Mouse (Mus musculus): ENCODE results near the gene Drg1. TPM values are rescaled to one million over a fixed set of nuclear protein-coding genes. Genes with fewer than 3 reads are reported as not detected.
"Not testable (repeated sequence)": the region's sequence is repeated elsewhere in the genome, so short reads cannot be mapped to it uniquely, and the experiment has no call there.

The Drg1 gene
- total and polyA plus RNA-seq, 2 experiments from 2014 or later: 115 to 201 TPM

GRCm38 (mm10) chr11:3202781-3203441, 63.3 kb downstream of the Drg1 start:
- Histone ChIP-seq H3K27ac (ENCODE audit: low read depth, low read length) (peak overlapping the region; percentile 55; the same call in 1 of the 2 replicates), H3K4me2 (ENCODE audit: low read depth) (peak overlapping the region; percentile 41), H3K4me3 (ENCODE audit: low read depth, low read length) (peak overlapping the region; percentile 38), H3K4me1 (ENCODE audit: insufficient read depth) (no peaks in the 10 kb centered on the region), H3K9me3 (ENCODE audit: low read length) (no peaks in the 10 kb centered on the region), H3K36me3 (ENCODE audit: insufficient read depth) (peaks cover 20% of the 10 kb centered on the region), H3K9ac (peak overlapping the region; percentile 41), H3K27me3 (ENCODE audit: insufficient read depth, low read length) (no peaks in the 10 kb centered on the region)
- ATAC-seq: no peak
- no peak for DNase-seq
- TF ChIP-seq CTCF (IDR thresholded peaks at IDR 0.05; ENCODE audit: low read depth): no peak
- WGBS: under 1% methylated on average over 36 of the region's 57 CpGs

- H3K4me2 ChIP-seq (ENCODE audit: low read depth): peak within 1 kb of the TSS; percentile 41
- H3K27ac ChIP-seq (ENCODE audit: low read depth, low read length): peak within 1 kb of the TSS; percentile 55
- ATAC-seq (peak; percentile 91), DNase-seq (peak; percentile 94)
- H3K4me1 ChIP-seq (ENCODE audit: insufficient read depth): no peaks in the 10 kb centered on the region
- no peak for TF ChIP-seq CTCF (IDR thresholded peaks at IDR 0.05; ENCODE audit: low read depth)
- peak within 1 kb of the TSS; percentile 38 for H3K4me3 ChIP-seq (ENCODE audit: low read depth, low read length)
- under 1% methylated on average over 33 of the region's 57 CpGs for WGBS
- peak within 1 kb of the TSS; percentile 41 for H3K9ac ChIP-seq
- no peaks in the 10 kb centered on the region for H3K9me3 ChIP-seq (ENCODE audit: low read length)
- H3K27me3 ChIP-seq (ENCODE audit: insufficient read depth, low read length): no peaks in the 10 kb centered on the region
- H3K36me3 ChIP-seq (ENCODE audit: insufficient read depth): peaks cover 17% of the 10 kb centered on the region
These were observed 63.9 kb downstream of the Drg1 start, which contains the start of gene Eif4enif1 for GRCm38 (mm10) chr11:3202231-3202701. Eif4enif1 (plus strand) TSS chr11:3202392.

- no peak; the same call in 1 of the 2 replicates for ATAC-seq
- no peak for DNase-seq
These were observed 64.6 kb downstream of the Drg1 start for GRCm38 (mm10) chr11:3201326-3202230.

GRCm38 (mm10) chr11:3200636-3201035, 65.6 kb downstream of the Drg1 start:
- not testable (repeated sequence) for H3K4me2 ChIP-seq (ENCODE audit: low read depth); DNase-seq; H3K4me3 ChIP-seq (ENCODE audit: low read depth, low read length); H3K27ac ChIP-seq (ENCODE audit: low read depth, low read length); H3K9me3 ChIP-seq (ENCODE audit: low read length); H3K36me3 ChIP-seq (ENCODE audit: insufficient read depth); ATAC-seq; H3K4me1 ChIP-seq (ENCODE audit: insufficient read depth); H3K27me3 ChIP-seq (ENCODE audit: insufficient read depth, low read length); H3K9ac ChIP-seq
- WGBS: 90% methylated on average over 7 of the region's 7 CpGs

More at GRCm38 (mm10) chr11:3201326-3202230, 64.6 kb downstream of the Drg1 start:
- H3K27me3 ChIP-seq (ENCODE audit: insufficient read depth, low read length): no peaks in the 10 kb centered on the region
- peak overlapping the region; percentile 41; the same call in 1 of the 2 replicates for H3K9ac ChIP-seq
- no peak for TF ChIP-seq CTCF (IDR thresholded peaks at IDR 0.05; ENCODE audit: low read depth)
- H3K4me2 ChIP-seq (ENCODE audit: low read depth): peak overlapping the region; percentile 27
- no peaks in the 10 kb centered on the region for H3K4me1 ChIP-seq (ENCODE audit: insufficient read depth)
- no peaks in the 10 kb centered on the region for H3K9me3 ChIP-seq (ENCODE audit: low read length)
- H3K27ac ChIP-seq (ENCODE audit: low read depth, low read length): no peak overlapping the region
- peak overlapping the region; percentile 38 for H3K4me3 ChIP-seq (ENCODE audit: low read depth, low read length)
- 5% methylated on average over 16 of the region's 16 CpGs for WGBS
- H3K36me3 ChIP-seq (ENCODE audit: insufficient read depth): peaks cover 10% of the 10 kb centered on the region

- WGBS: 84% methylated on average over 25 of the region's 25 CpGs
- no peak for TF ChIP-seq CTCF (IDR thresholded peaks at IDR 0.05; ENCODE audit: low read depth)
These were observed 72.9 kb downstream of the Drg1 start, which contains the start of gene Sfi1 for GRCm38 (mm10) chr11:3193363-3193762. Sfi1 (minus strand) TSS chr11:3193463.

GRCm38 (mm10) chr11:3182707-3183106, 83.5 kb downstream of the Drg1 start:
- H3K27me3 ChIP-seq (ENCODE audit: insufficient read depth, low read length); H3K36me3 ChIP-seq (ENCODE audit: insufficient read depth); H3K4me1 ChIP-seq (ENCODE audit: insufficient read depth); H3K4me3 ChIP-seq (ENCODE audit: low read depth, low read length); ATAC-seq; H3K9ac ChIP-seq; DNase-seq; H3K27ac ChIP-seq (ENCODE audit: low read depth, low read length); H3K4me2 ChIP-seq (ENCODE audit: low read depth); H3K9me3 ChIP-seq (ENCODE audit: low read length): not testable (repeated sequence)
- WGBS: 90% methylated on average over 1 of the region's 1 CpGs

More at GRCm38 (mm10) chr11:3193363-3193762, 72.9 kb downstream of the Drg1 start, which contains the start of gene Sfi1:
- Histone ChIP-seq H3K9me3 (ENCODE audit: low read length) (no peaks in the 10 kb centered on the region), H3K4me1 (ENCODE audit: insufficient read depth) (no peaks in the 10 kb centered on the region), H3K27ac (ENCODE audit: low read depth, low read length) (no peak within 1 kb of the TSS), H3K36me3 (ENCODE audit: insufficient read depth) (no peaks in the 10 kb centered on the region), H3K4me2 (ENCODE audit: low read depth) (no peak within 1 kb of the TSS), H3K27me3 (ENCODE audit: insufficient read depth, low read length) (no peaks in the 10 kb centered on the region), H3K9ac (no peak within 1 kb of the TSS), H3K4me3 (ENCODE audit: low read depth, low read length) (no peak within 1 kb of the TSS)
- ATAC-seq (no peak), DNase-seq (no peak)

- 39% methylated on average over 1 of the region's 1 CpGs for WGBS
- not testable (repeated sequence) for H3K4me2 ChIP-seq (ENCODE audit: low read depth); H3K36me3 ChIP-seq (ENCODE audit: insufficient read depth); DNase-seq; H3K4me3 ChIP-seq (ENCODE audit: low read depth, low read length); H3K27ac ChIP-seq (ENCODE audit: low read depth, low read length); H3K9me3 ChIP-seq (ENCODE audit: low read length); ATAC-seq; H3K9ac ChIP-seq; H3K27me3 ChIP-seq (ENCODE audit: insufficient read depth, low read length); H3K4me1 ChIP-seq (ENCODE audit: insufficient read depth)
These were observed 84.2 kb downstream of the Drg1 start for GRCm38 (mm10) chr11:3181971-3182370.

GRCm38 (mm10) chr11:3181250-3181649, 85.0 kb downstream of the Drg1 start:
- H3K36me3 ChIP-seq (ENCODE audit: insufficient read depth); H3K4me3 ChIP-seq (ENCODE audit: low read depth, low read length); H3K9ac ChIP-seq; H3K9me3 ChIP-seq (ENCODE audit: low read length); H3K4me1 ChIP-seq (ENCODE audit: insufficient read depth); ATAC-seq; DNase-seq; H3K27ac ChIP-seq (ENCODE audit: low read depth, low read length); H3K27me3 ChIP-seq (ENCODE audit: insufficient read depth, low read length); H3K4me2 ChIP-seq (ENCODE audit: low read depth): not testable (repeated sequence)
- WGBS: 63% methylated on average over 4 of the region's 4 CpGs

- not testable (repeated sequence) for DNase-seq
These were observed 85.6 kb downstream of the Drg1 start for GRCm38 (mm10) chr11:3180510-3181160.

More at GRCm38 (mm10) chr11:3180510-3181160, 85.6 kb downstream of the Drg1 start:
- WGBS: 75% methylated on average over 6 of the region's 6 CpGs
- not testable (repeated sequence) for H3K36me3 ChIP-seq (ENCODE audit: insufficient read depth); H3K9ac ChIP-seq; H3K4me2 ChIP-seq (ENCODE audit: low read depth); H3K4me1 ChIP-seq (ENCODE audit: insufficient read depth); H3K27ac ChIP-seq (ENCODE audit: low read depth, low read length); H3K9me3 ChIP-seq (ENCODE audit: low read length); ATAC-seq; H3K27me3 ChIP-seq (ENCODE audit: insufficient read depth, low read length); H3K4me3 ChIP-seq (ENCODE audit: low read depth, low read length)

Measured in forebrain, postnatal 0 days (tissue).